Comparison of ENCODE assay signal across 8 mouse cellular contexts in the genomic region with DNA sequence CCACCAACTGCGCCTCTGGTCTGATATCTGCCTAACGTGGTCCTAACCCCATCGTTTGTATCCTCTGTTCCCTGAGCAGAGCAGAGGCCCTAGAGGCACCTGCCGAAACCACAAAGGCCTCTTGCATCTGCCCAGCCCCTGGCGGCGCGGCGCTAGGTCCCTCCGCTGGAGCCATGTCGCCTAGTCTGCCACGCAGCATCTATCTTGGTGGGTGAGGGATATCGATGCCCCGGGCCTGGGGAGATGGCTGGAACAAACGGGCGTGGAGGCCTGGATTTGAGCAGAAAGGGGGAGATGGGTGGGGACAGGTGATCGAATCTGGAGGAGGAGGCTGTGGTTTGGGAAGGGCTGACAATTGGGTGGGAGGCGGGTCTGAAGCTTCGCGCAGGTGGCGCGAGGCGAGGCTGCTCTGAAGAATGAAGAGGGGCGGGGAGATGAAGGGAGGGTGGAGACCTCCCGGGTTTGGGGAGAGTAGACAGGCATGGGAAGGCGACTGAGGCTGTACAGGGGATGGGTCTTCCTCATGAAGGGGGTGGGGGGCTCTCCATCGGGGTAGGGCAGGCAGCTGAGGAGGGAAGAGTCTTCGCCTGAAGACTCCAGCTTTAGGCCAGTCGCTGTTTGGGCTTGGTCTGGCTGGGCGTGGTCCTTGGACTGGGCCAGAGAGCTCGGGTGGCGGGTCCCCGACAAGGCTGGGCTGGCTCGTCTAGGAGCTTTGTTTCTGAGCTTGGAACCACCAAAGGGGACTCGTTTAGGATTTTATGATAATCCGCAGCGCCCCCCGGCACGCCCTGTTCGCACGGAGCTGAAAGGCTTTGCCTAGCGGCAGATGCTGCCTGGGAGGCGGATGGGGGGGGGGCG. TPM values are rescaled to one million over a fixed set of nuclear protein-coding genes. Genes with fewer than 3 reads are reported as not detected.
DNase-seq lines count a peak whose midpoint lies in the region; ATAC-seq and TF ChIP-seq lines count a peak whose summit lies in the region.

No protein-coding gene starts in this region.

- H3K79me2 ChIP-seq in heart, adult 2 months (replicated peaks; ENCODE audit: control insufficient read depth, insufficient read depth, low read length): no peaks in the 10 kb centered on the region

- H3K9me3 ChIP-seq in liver, embryonic 12.5 days (replicated peaks): no peaks in the 10 kb centered on the region

- no peak overlapping the region for H3K9ac ChIP-seq in heart, adult 2 months (ENCODE audit: low read depth, low read length)
- no peak overlapping the region for H3K9ac ChIP-seq in liver, embryonic 12.5 days

- TF ChIP-seq CTCF in heart, adult 2 months (IDR thresholded peaks at IDR 0.05): no peak
- TF ChIP-seq CTCF in cortical plate, adult 2 months (IDR thresholded peaks at IDR 0.05; ENCODE audit: extremely low read depth, insufficient read depth, low read length): no peak

- 3% methylated on average over 42 of the region's 43 CpGs for whole genome bisulfite sequencing in heart, adult 2 months
- 2% methylated on average over 43 of the region's 43 CpGs for WGBS in liver, embryonic 12.5 days (ENCODE audit: insufficient replicate concordance)

- peak overlapping the region; percentile 57 for H3K4me3 ChIP-seq in heart, adult 2 months
- peak overlapping the region; percentile 84 for H3K4me3 ChIP-seq in cortical plate, adult 2 months (ENCODE audit: insufficient read depth, low read length)
- peak overlapping the region; percentile 51 for H3K4me3 ChIP-seq in liver, embryonic 12.5 days

- no peak for ATAC-seq in liver, embryonic 12.5 days

- no peak overlapping the region for H3K27ac ChIP-seq in heart, adult 2 months
- no peak overlapping the region for H3K27ac ChIP-seq in cortical plate, adult 2 months (ENCODE audit: insufficient read depth, low read length)
- H3K27ac ChIP-seq in liver, embryonic 12.5 days: no peak overlapping the region

- TF ChIP-seq POLR2A in heart, adult 2 months (IDR thresholded peaks at IDR 0.05; ENCODE audit: insufficient read depth, low read depth, low read length): no peak
- no peak for TF ChIP-seq POLR2A in cortical plate, adult 2 months (IDR thresholded peaks at IDR 0.05; ENCODE audit: extremely low read depth, insufficient read depth, low read length)

- TF ChIP-seq EP300 in heart, adult 2 months (IDR thresholded peaks at IDR 0.05; ENCODE audit: insufficient read depth, low read depth, low read length): no peak

- H3K4me1 ChIP-seq in heart, adult 2 months (ENCODE audit: control insufficient read depth, insufficient read depth, low read length): peaks cover 1% of the 10 kb centered on the region; the same call in 1 of the 2 replicates
- no peaks in the 10 kb centered on the region for H3K4me1 ChIP-seq in cortical plate, adult 2 months (ENCODE audit: control insufficient read depth, insufficient read depth, low read length)
- peaks cover 30% of the 10 kb centered on the region for H3K4me1 ChIP-seq in liver, embryonic 12.5 days

- H3K36me3 ChIP-seq in heart, adult 2 months (ENCODE audit: control insufficient read depth, insufficient read depth, low read length): no peaks in the 10 kb centered on the region
- H3K36me3 ChIP-seq in liver, embryonic 12.5 days: no peaks in the 10 kb centered on the region

- peak in 1 of 2 experiments; percentile 23 for DNase-seq in heart, adult 2 months
- no peak for DNase-seq in heart, adult 9 months (ENCODE audit: low spot score in 2 of 2)
- peak; percentile 65 for DNase-seq in ES-CJ7 (ENCODE audit: low read depth, low spot score)
- peak; percentile 4 to 13 for DNase-seq in heart, postnatal 36 days
- peak; percentile 42 for DNase-seq in right cerebral cortex, postnatal 25 days
- DNase-seq in spleen, postnatal 36 days (ENCODE audit: low spot score in 2 of 2): no peak

- peak overlapping the region; percentile 75 for H3K4me2 ChIP-seq in liver, embryonic 12.5 days

- peaks cover 14% of the 10 kb centered on the region for H3K27me3 ChIP-seq in heart, adult 2 months (ENCODE audit: control insufficient read depth, insufficient read depth, low read length)
- H3K27me3 ChIP-seq in liver, embryonic 12.5 days (replicated peaks): peaks cover 90% of the 10 kb centered on the region

- intact Hi-C loops in heart, adult 2 months (cut with DNase I): loop anchor here (10.0 kb wide), 1 partner anchor 282 kb away; no protein-coding TSS in a partner anchor
- intact Hi-C loops in heart, postnatal 36 days (cut with DNase I): no loop called here

RNA-seq across cellular contexts. Expression of gene Dpysl5, which starts 1.3 kb away (rescaled TPM):
- 1 to 10 TPM in 1 of 2 experiments, under 1 TPM in 1; 0.61 to 1.3 TPM for total RNA-seq in heart, adult 2 months (2021)
- 0.82 and 1.1 TPM in 2 replicates for polyA plus RNA-seq in heart, adult 2 months (2012; rRNA removed)
- 16.9 and 18.9 TPM in 2 replicates for polyA plus RNA-seq in cortical plate, adult 2 months (2012; rRNA removed)
- total RNA-seq in heart, postnatal 36 days (2021): under 1 TPM; 0.69 to 0.79 TPM
- polyA plus RNA-seq in liver, embryonic 12.5 days (2016; fragmentation: Nextera tagmentation; extraction: Ambion mirVana): 0.20 and 0.36 TPM in 2 replicates

RNA-seq across cellular contexts. Expression of gene Cenpa, which starts 46.1 kb away (rescaled TPM):
- 10 to 100 TPM; 43.9 to 51.0 TPM for total RNA-seq in heart, adult 2 months (2021)
- polyA plus RNA-seq in heart, adult 2 months (2012; rRNA removed): 51.3 and 69.7 TPM in 2 replicates
- polyA plus RNA-seq in cortical plate, adult 2 months (2012; rRNA removed): 7.1 and 7.6 TPM in 2 replicates
- 10 to 100 TPM; 49.5 to 55.2 TPM for total RNA-seq in heart, postnatal 36 days (2021)
- 259 and 265 TPM in 2 replicates for polyA plus RNA-seq in liver, embryonic 12.5 days (2016; fragmentation: Nextera tagmentation; extraction: Ambion mirVana)

Comparison
In these comparisons a context has a peak if more than half of its experiments do, and no peak if none do; other contexts are left out.
1. DNase-seq: peak in ES-CJ7 (single experiment), heart, postnatal 36 days (2 of 2) and right cerebral cortex, postnatal 25 days (single experiment); none in heart, adult 9 months (0 of 2) and spleen, postnatal 36 days (0 of 2).
2. Peak in every context shown above with its lines, with median percentiles within 50 percentile points of each other: H3K4me3 ChIP-seq.